Mouse (Mus musculus) cerebellum, postnatal 10 days (tissue): Measurements from ENCODE around the gene Rtn4rl1.
A peak's percentile ranks its signal among the peaks of the same experiment; 100 is the strongest.

Experiments used
- DNase-seq, 2 experiments: peaks; one replicate each; pipeline ENCODE4 v3.0.0; 2021; ENCODE audit warnings: mixed read lengths in 2 of 2

Rtn4rl1 gene

GRCm38 (mm10) chr11:75299786-75300185 is 106.2 kb downstream of the Rtn4rl1 start:
- peak; percentile 25 to 33 for DNase-seq

- DNase-seq, result no peak
Measured at GRCm38 (mm10) chr11:75300954-75301353, 107.4 kb downstream of the Rtn4rl1 start.

- DNase-seq, result no peak
Measured at GRCm38 (mm10) chr11:75304797-75305196, 111.2 kb downstream of the Rtn4rl1 start.

GRCm38 (mm10) chr11:75308650-75309049 is 115.1 kb downstream of the Rtn4rl1 start:
- no peak for DNase-seq

GRCm38 (mm10) chr11:75310813-75311212 is 117.2 kb downstream of the Rtn4rl1 start:
- DNase-seq, result no peak

- DNase-seq, result no peak
Measured at GRCm38 (mm10) chr11:75311751-75312150, 118.2 kb downstream of the Rtn4rl1 start.

GRCm38 (mm10) chr11:75313834-75314233 is 120.3 kb downstream of the Rtn4rl1 start:
- DNase-seq, result no peak
